Mouse (Mus musculus) myocyte (in vitro differentiated cells): ENCODE results near the gene Slc25a11. TPM values are rescaled to one million over a fixed set of nuclear protein-coding genes. Genes with fewer than 3 reads are reported as not detected.

Experiments
- H3K27me3 ChIP-seq: one replicate; pipeline ENCODE4 v1.6.1; 2011; ENCODE audit not compliant: control insufficient read depth, insufficient read depth, insufficient read length
- H3K36me3 ChIP-seq: one replicate; pipeline ENCODE4 v1.6.1; 2011; ENCODE audit not compliant: control insufficient read depth, insufficient read depth
- H3K4me2 ChIP-seq: one replicate; pipeline ENCODE4 v1.6.1; 2011; ENCODE audit warnings: low read depth, control low read depth
- H3K4me3 ChIP-seq: one replicate; pipeline ENCODE4 v1.5.1; 2011; ENCODE audit warnings: mild to moderate bottlenecking, control low read depth, moderate library complexity
- H3K79me2 ChIP-seq: one replicate; pipeline ENCODE4 v1.6.1; 2011; ENCODE audit not compliant: control insufficient read depth, insufficient read depth
- H3ac ChIP-seq: one replicate; pipeline ENCODE4 v1.6.1; 2011; ENCODE audit not compliant: control insufficient read depth, insufficient read length
- CEBPB ChIP-seq: IDR thresholded peaks from 2 replicates; pipeline ENCODE4 v1.6.1; 2011; ENCODE audit warnings: mild to moderate bottlenecking, moderate library complexity; ENCODE audit not compliant: poor library complexity, insufficient read depth, severe bottlenecking
- E2F4 ChIP-seq: IDR thresholded peaks from one replicate; pipeline ENCODE4 v1.6.1; 2011; ENCODE audit warnings: mild to moderate bottlenecking, control low read depth, moderate library complexity; ENCODE audit not compliant: insufficient read depth
- MAX ChIP-seq: IDR thresholded peaks from one replicate; pipeline ENCODE4 v1.6.1; 2011; ENCODE audit warnings: low read depth, mild to moderate bottlenecking, control low read depth
- MYOD1 ChIP-seq, 3 experiments: IDR thresholded peaks; one replicate each; pipeline ENCODE4 v1.6.1; 2011; ENCODE audit warnings: control low read depth in 2 of 3, low read depth in 2 of 3, mild to moderate bottlenecking in 2 of 3, moderate library complexity in 1 of 3; ENCODE audit not compliant: insufficient read length in 2 of 3, control insufficient read depth in 1 of 3
- MYOG ChIP-seq, 3 experiments: IDR thresholded peaks; one replicate each; pipeline ENCODE4 v1.6.1; 2011; ENCODE audit warnings: control low read depth in 2 of 3, low read depth in 2 of 3, mild to moderate bottlenecking in 2 of 3; ENCODE audit not compliant: insufficient read length in 2 of 3, control insufficient read depth in 1 of 3, insufficient read depth in 1 of 3
- POLR2A ChIP-seq: IDR thresholded peaks from one replicate; pipeline ENCODE4 v1.6.1; 2011; ENCODE audit warnings: low read depth, mild to moderate bottlenecking, control low read depth, moderate library complexity; ENCODE audit not compliant: insufficient read length
- POLR2AphosphoS2 ChIP-seq: IDR thresholded peaks from one replicate; pipeline ENCODE4 v1.6.1; 2011; ENCODE audit warnings: low read depth, control low read depth; ENCODE audit not compliant: insufficient read length
- REST ChIP-seq: IDR thresholded peaks from one replicate; pipeline ENCODE4 v1.6.1; 2011; ENCODE audit warnings: mild to moderate bottlenecking, control low read depth, moderate library complexity; ENCODE audit not compliant: insufficient read depth, insufficient read length
- SRF ChIP-seq: IDR thresholded peaks from one replicate; pipeline ENCODE4 v1.6.1; 2011; ENCODE audit warnings: low read depth; ENCODE audit not compliant: control insufficient read depth, insufficient read length
- TCF12 ChIP-seq: IDR thresholded peaks from one replicate; pipeline ENCODE4 v1.6.1; 2011; ENCODE audit warnings: mild to moderate bottlenecking, control low read depth; ENCODE audit not compliant: poor library complexity, insufficient read depth, severe bottlenecking
- TCF3 ChIP-seq: IDR thresholded peaks from one replicate; pipeline ENCODE4 v1.6.1; 2011; ENCODE audit warnings: low read depth, control low read depth; ENCODE audit not compliant: insufficient read length
- USF1 ChIP-seq: IDR thresholded peaks from one replicate; pipeline ENCODE4 v1.6.1; 2011; ENCODE audit warnings: low read depth, mild to moderate bottlenecking, control low read depth, moderate library complexity
- polyA plus RNA-seq: library from polyadenylated mRNA; unstranded; fragments of >200 nt; fragmentation: generic; extraction: Trizol; gene quantifications from one replicate; pipeline ENCODE4 v1.2.1, GENCODE M21; 2012; ENCODE audit warnings: missing spikeins

Gene Slc25a11
- polyA plus RNA-seq, 1 experiment = 165 TPM

GRCm38 (mm10) chr11:70625473-70625872, 21.8 kb downstream of the Slc25a11 start:
- Histone ChIP-seq H3K4me2 (no peak overlapping the region), H3K79me2 (no peaks in the 10 kb centered on the region), H3ac (no peak overlapping the region), H3K27me3 (no peaks in the 10 kb centered on the region), H3K4me3 (no peak overlapping the region), H3K36me3 (no peaks in the 10 kb centered on the region)
- TF ChIP-seq TCF3 (no peak), REST (no peak), USF1 (peak; percentile 26), POLR2A (no peak)

- no peak for TF ChIP-seq REST
- H3K4me3 ChIP-seq = no peak overlapping the region
- no peaks in the 10 kb centered on the region for H3K79me2 ChIP-seq
- no peak overlapping the region for H3K4me2 ChIP-seq
- H3K36me3 ChIP-seq = no peaks in the 10 kb centered on the region
- H3ac ChIP-seq = no peak overlapping the region
- no peaks in the 10 kb centered on the region for H3K27me3 ChIP-seq
Measured at GRCm38 (mm10) chr11:70623053-70623742, 24.1 kb downstream of the Slc25a11 start.

- Histone ChIP-seq H3ac (no peak overlapping the region), H3K4me2 (peak overlapping the region; percentile 62), H3K27me3 (no peaks in the 10 kb centered on the region), H3K79me2 (no peaks in the 10 kb centered on the region), H3K4me3 (no peak overlapping the region), H3K36me3 (no peaks in the 10 kb centered on the region)
- TF ChIP-seq POLR2AphosphoS2 (no peak), MYOG (IDR thresholded peaks at IDR 0.05; ENCODE audit: control insufficient read depth in 1 of 3, insufficient read depth in 1 of 3, insufficient read length in 2 of 3, low read depth in 2 of 3) (peak; percentile 67 to 95 (median 94)), MAX (no peak), E2F4 (no peak), TCF12 (peak; percentile 18), POLR2A (peak; percentile 27), MYOD1 (IDR thresholded peaks at IDR 0.05; ENCODE audit: control insufficient read depth in 1 of 3, insufficient read length in 2 of 3, low read depth in 2 of 3) (peak in 2 of 3 experiments; percentile 84 to 94), USF1 (no peak)
Measured at GRCm38 (mm10) chr11:70621972-70622814, 25.1 kb downstream of the Slc25a11 start.

DNA sequence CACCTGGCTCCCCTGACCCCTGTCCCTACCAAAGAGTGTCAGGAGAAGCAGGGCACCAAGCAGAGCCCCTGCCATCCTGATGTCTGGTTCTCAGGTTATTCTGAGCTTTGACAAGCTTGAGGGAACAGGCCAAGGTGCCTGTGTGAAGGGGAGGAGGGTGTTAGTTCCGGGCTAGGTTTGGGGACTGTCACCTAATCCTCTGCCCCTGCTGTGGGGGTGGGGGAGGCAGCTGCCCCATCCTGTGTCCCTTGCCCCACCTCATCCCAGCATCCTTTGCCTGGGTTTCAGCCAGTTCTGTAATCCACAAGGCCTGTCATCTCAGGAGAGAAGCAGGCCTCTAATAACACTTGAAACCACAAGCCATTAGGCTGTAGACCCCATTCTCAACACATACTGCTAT, 28.2 kb downstream of the Slc25a11 start, which contains the start of gene Chrne:
TSS of gene Chrne (minus strand) at position 116 of the 400 bp plus-strand sequence.
- Histone ChIP-seq H3K79me2 (no peaks in the 10 kb centered on the region), H3K36me3 (no peaks in the 10 kb centered on the region), H3K27me3 (no peaks in the 10 kb centered on the region), H3K4me3 (no peak within 1 kb of the TSS), H3K4me2 (peak within 1 kb of the TSS; percentile 6), H3ac (no peak within 1 kb of the TSS)
- TF ChIP-seq POLR2AphosphoS2 (no peak), MYOG (IDR thresholded peaks at IDR 0.05; ENCODE audit: control insufficient read depth in 1 of 3, insufficient read depth in 1 of 3, insufficient read length in 2 of 3, low read depth in 2 of 3) (peak in 1 of 3 experiments; percentile 18), MYOD1 (IDR thresholded peaks at IDR 0.05; ENCODE audit: control insufficient read depth in 1 of 3, insufficient read length in 2 of 3, low read depth in 2 of 3) (peak in 1 of 3 experiments; percentile 74), USF1 (no peak), E2F4 (no peak), REST (no peak), CEBPB (no peak), SRF (no peak), TCF12 (no peak), TCF3 (no peak), POLR2A (no peak), MAX (no peak)

DNA sequence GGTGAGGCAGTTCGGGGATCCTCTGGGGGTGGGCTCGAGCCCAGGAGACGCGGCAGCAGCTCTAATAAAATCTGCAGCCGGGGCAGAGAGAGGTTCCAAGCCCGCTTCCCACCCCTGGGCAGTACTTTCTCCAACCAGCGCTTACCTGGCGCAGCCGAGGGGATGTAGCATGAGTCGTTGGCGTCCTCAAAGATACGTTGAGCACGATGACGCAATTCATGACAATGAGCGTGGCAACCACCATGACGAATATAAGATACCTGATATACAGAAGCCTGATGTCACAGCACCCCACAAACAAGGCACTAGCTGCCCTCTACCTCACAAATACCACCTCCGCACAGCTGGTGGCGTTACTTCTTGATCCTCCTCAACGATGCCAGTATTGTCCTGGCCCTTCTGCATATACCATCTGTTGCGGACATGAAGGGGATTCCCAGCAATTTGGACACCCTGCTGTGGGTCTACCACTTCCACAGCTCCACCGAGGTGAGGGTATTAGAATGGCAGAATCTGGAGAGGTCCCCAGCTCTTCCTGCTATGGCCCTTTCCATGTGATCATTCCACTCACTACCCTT, 31.7 kb downstream of the Slc25a11 start, which contains the start of gene 4930544D05Rik:
TSS of gene 4930544D05Rik (plus strand) at position 333 of the 578 bp plus-strand sequence.
- no peaks in the 10 kb centered on the region for H3K27me3 ChIP-seq
- H3K4me3 ChIP-seq = no peak within 1 kb of the TSS
- TF ChIP-seq POLR2A (no peak), REST (no peak), MYOD1 (IDR thresholded peaks at IDR 0.05; ENCODE audit: control insufficient read depth in 1 of 3, insufficient read length in 2 of 3, low read depth in 2 of 3) (no peak), MAX (no peak), E2F4 (no peak), CEBPB (no peak), POLR2AphosphoS2 (no peak), USF1 (no peak)
- no peaks in the 10 kb centered on the region for H3K79me2 ChIP-seq
- no peak within 1 kb of the TSS for H3ac ChIP-seq
- peaks cover 7% of the 10 kb centered on the region for H3K36me3 ChIP-seq
- no peak within 1 kb of the TSS for H3K4me2 ChIP-seq
